Mouse (Mus musculus) urinary bladder, postnatal 10 days (tissue): Measurements from ENCODE around the gene Gm4847.

Experiments used
- DNase-seq: peaks from one replicate; pipeline ENCODE4 v3.0.0; 2022; ENCODE audit warnings: low spot score

Gene Gm4847

DNA sequence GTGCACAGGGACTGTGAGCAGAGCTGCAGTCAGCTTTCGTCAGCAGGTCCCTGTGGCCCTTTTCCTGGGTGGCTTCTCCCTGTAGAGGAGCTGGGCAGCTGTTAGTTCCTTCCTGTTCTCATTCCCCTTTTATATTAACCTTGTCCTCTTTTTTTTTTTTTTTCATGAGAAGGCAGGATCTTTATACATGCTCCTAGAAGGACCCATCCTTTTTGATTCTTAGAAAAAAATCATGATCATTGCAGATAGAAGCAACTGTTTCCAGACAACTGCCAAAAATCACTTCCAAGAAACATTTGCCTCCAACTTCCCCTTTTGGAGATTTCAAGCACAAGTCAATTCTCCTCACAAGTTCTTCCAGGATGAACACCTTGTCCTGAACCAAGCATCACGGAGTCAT is at the start of gene Gm4847:
TSS of gene Gm4847 (minus strand) at position 101 of the 400 bp plus-strand sequence.
- DNase-seq = no peak

- DNase-seq = no peak
These were observed 34.3 kb upstream of the Gm4847 start, which contains the start of gene Fmo9 for GRCm38 (mm10) chr1:166681745-166682144. Gene Fmo9 (minus strand): TSS chr1:166681845.

DNA sequence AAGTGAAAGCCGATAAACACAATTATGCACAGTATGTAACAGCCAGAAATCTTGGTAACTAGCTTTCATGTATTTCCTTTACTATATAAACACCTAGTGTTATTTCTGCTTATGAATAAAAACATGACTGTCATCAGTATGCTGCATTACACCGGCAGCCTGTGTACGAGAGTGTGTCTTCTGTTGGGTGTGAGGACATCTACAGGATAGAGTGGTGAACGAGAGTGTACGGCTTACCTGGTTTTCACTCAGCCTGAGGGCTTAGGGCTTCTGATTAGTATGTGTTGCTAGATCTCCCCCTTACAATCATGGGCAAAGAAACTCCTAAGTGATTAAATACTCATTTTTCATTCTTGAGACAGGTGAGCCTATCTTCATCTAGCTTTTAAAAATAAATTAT is 21.8 kb upstream of the Gm4847 start:
- DNase-seq = no peak

- no peak for DNase-seq
These were observed 13.3 kb upstream of the Gm4847 start for GRCm38 (mm10) chr1:166660800-166661199.
